Mouse (Mus musculus): Measurements from ENCODE around the gene Dact3. TPM values are rescaled to one million over a fixed set of nuclear protein-coding genes. Genes with fewer than 3 reads are reported as not detected.

Gene Dact3
- total RNA-seq (2017), result 0.14 and 1.1 TPM in 2 replicates

GRCm38 (mm10) chr7:16875310-16875325 is at the start of gene Dact3:
Gene Dact3, plus strand, starts transcription at chr7:16875317.
- ATAC-seq (replicated peaks; ENCODE audit: low read depth, poor library complexity, severe bottlenecking), result no peak

GRCm38 (mm10) chr7:16825785-16826184 is 49.3 kb upstream of the Dact3 start:
- peak; percentile 71 for ATAC-seq (replicated peaks; ENCODE audit: low read depth, poor library complexity, severe bottlenecking)

- ATAC-seq (replicated peaks; ENCODE audit: low read depth, poor library complexity, severe bottlenecking), result no peak
Observed at GRCm38 (mm10) chr7:16826571-16826970, 48.5 kb upstream of the Dact3 start.

- peak; percentile 85 for ATAC-seq (replicated peaks; ENCODE audit: low read depth, poor library complexity, severe bottlenecking)
Observed at GRCm38 (mm10) chr7:16827274-16827673, 47.8 kb upstream of the Dact3 start.

- ATAC-seq (replicated peaks; ENCODE audit: low read depth, poor library complexity, severe bottlenecking), result no peak
Observed at GRCm38 (mm10) chr7:16830449-16830848, 44.7 kb upstream of the Dact3 start.

- ATAC-seq (replicated peaks; ENCODE audit: low read depth, poor library complexity, severe bottlenecking), result no peak
Observed at GRCm38 (mm10) chr7:16837916-16838803, 37.0 kb upstream of the Dact3 start.

- no peak for ATAC-seq (replicated peaks; ENCODE audit: low read depth, poor library complexity, severe bottlenecking)
Observed at GRCm38 (mm10) chr7:16838804-16839426, 36.2 kb upstream of the Dact3 start.

- ATAC-seq (replicated peaks; ENCODE audit: low read depth, poor library complexity, severe bottlenecking), result no peak
Observed at GRCm38 (mm10) chr7:16839427-16840108, 35.5 kb upstream of the Dact3 start.

- ATAC-seq (replicated peaks; ENCODE audit: low read depth, poor library complexity, severe bottlenecking), result no peak
Observed at GRCm38 (mm10) chr7:16840109-16840491, 35.0 kb upstream of the Dact3 start.

GRCm38 (mm10) chr7:16841078-16841477 is 34.0 kb upstream of the Dact3 start:
- ATAC-seq (replicated peaks; ENCODE audit: low read depth, poor library complexity, severe bottlenecking), result no peak

GRCm38 (mm10) chr7:16841561-16842560 is 33.3 kb upstream of the Dact3 start:
- ATAC-seq (replicated peaks; ENCODE audit: low read depth, poor library complexity, severe bottlenecking), result peak; percentile 59

- peak; percentile 63 for ATAC-seq (replicated peaks; ENCODE audit: low read depth, poor library complexity, severe bottlenecking)
Observed at GRCm38 (mm10) chr7:16842645-16843063, 32.5 kb upstream of the Dact3 start, which contains the start of gene Prkd2. Gene Prkd2, plus strand, starts transcription at chr7:16842902.

- no peak for ATAC-seq (replicated peaks; ENCODE audit: low read depth, poor library complexity, severe bottlenecking)
Observed at GRCm38 (mm10) chr7:16843441-16844171, 31.5 kb upstream of the Dact3 start.

GRCm38 (mm10) chr7:16844696-16845071 is 30.4 kb upstream of the Dact3 start:
- no peak for ATAC-seq (replicated peaks; ENCODE audit: low read depth, poor library complexity, severe bottlenecking)

GRCm38 (mm10) chr7:16845072-16845819 is 29.9 kb upstream of the Dact3 start:
- ATAC-seq (replicated peaks; ENCODE audit: low read depth, poor library complexity, severe bottlenecking), result peak; percentile 4; the same call in 1 of the 2 replicates

- ATAC-seq (replicated peaks; ENCODE audit: low read depth, poor library complexity, severe bottlenecking), result no peak
Observed at GRCm38 (mm10) chr7:16845820-16846167, 29.3 kb upstream of the Dact3 start.

- ATAC-seq (replicated peaks; ENCODE audit: low read depth, poor library complexity, severe bottlenecking), result no peak
Observed at GRCm38 (mm10) chr7:16846775-16847174, 28.3 kb upstream of the Dact3 start.

GRCm38 (mm10) chr7:16847507-16847906 is 27.6 kb upstream of the Dact3 start:
- no peak for ATAC-seq (replicated peaks; ENCODE audit: low read depth, poor library complexity, severe bottlenecking)

- ATAC-seq (replicated peaks; ENCODE audit: low read depth, poor library complexity, severe bottlenecking), result no peak
Observed at GRCm38 (mm10) chr7:16848579-16848978, 26.5 kb upstream of the Dact3 start.

Data from common myeloid progenitor, adult 5-6 weeks (primary cell).